8 mouse cellular contexts compared by ENCODE assay signal in the genomic region with DNA sequence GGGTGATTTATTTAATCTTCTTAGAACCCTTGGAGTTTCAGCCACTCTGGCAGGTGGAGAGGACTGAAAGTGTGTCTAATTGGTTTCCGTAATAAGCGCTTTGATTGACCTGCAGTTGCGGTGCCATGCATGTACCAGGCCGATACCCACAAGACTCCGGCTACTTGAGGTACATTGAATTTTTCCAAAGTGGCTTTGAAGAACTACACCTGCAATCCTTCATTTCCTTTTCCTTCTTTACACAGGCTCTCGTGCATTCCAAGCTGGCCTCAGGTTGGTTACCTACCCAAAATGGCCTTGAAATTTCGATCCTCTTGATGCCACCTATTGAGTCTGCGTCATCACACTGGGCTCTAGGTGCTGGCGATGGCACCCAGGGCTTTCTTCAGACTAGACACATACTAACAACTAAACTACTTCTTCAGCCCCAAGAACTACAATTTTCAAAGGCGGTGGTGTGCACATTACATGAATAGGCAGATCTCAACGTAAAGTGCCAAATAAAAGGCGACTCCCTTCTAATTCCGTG. TPM values are rescaled to one million over a fixed set of nuclear protein-coding genes. Genes with fewer than 3 reads are reported as not detected.
DNase-seq lines count a peak whose midpoint lies in the region; ATAC-seq lines count a peak whose summit lies in the region.

No protein-coding gene starts in this region.

- WGBS in kidney, embryonic 15.5 days: 47% methylated on average over 13 of the region's 13 CpGs
- 51% methylated on average over 13 of the region's 13 CpGs for WGBS in embryonic facial prominence, embryonic 11.5 days
- WGBS in intestine, embryonic 14.5 days: 42% methylated on average over 13 of the region's 13 CpGs
- WGBS in midbrain, embryonic 12.5 days: 50% methylated on average over 13 of the region's 13 CpGs

- ATAC-seq in kidney, embryonic 15.5 days (replicated peaks; ENCODE audit: low FRiP score): no peak
- no peak for ATAC-seq in embryonic facial prominence, embryonic 11.5 days (replicated peaks; ENCODE audit: insufficient number of reproducible peaks, low FRiP score, low TSS enrichment, low read depth)
- ATAC-seq in intestine, embryonic 14.5 days (replicated peaks; ENCODE audit: low FRiP score, low TSS enrichment, low read depth): no peak
- ATAC-seq in midbrain, embryonic 12.5 days (ENCODE audit: low FRiP score, low read depth): no peak

- peak overlapping the region; percentile 100 for H3K27ac ChIP-seq in kidney, embryonic 15.5 days
- H3K27ac ChIP-seq in embryonic facial prominence, embryonic 11.5 days (replicated peaks; ENCODE audit: low read depth, low read length): peak overlapping the region; percentile 97
- peak overlapping the region; percentile 99 for H3K27ac ChIP-seq in intestine, embryonic 14.5 days (ENCODE audit: low read depth)
- H3K27ac ChIP-seq in midbrain, embryonic 12.5 days (replicated peaks): peak overlapping the region; percentile 100

- H3K4me3 ChIP-seq in kidney, embryonic 15.5 days (replicated peaks): peak overlapping the region; percentile 92
- H3K4me3 ChIP-seq in embryonic facial prominence, embryonic 11.5 days (ENCODE audit: low read depth, low read length): peak overlapping the region; percentile 91
- H3K4me3 ChIP-seq in intestine, embryonic 14.5 days (ENCODE audit: low read depth, low read length): peak overlapping the region; percentile 98
- peak overlapping the region; percentile 93 for H3K4me3 ChIP-seq in midbrain, embryonic 12.5 days

- peak overlapping the region; percentile 79 for H3K4me2 ChIP-seq in kidney, embryonic 15.5 days
- H3K4me2 ChIP-seq in embryonic facial prominence, embryonic 11.5 days (ENCODE audit: low read depth, low read length): peak overlapping the region; percentile 68
- peak overlapping the region; percentile 68 for H3K4me2 ChIP-seq in intestine, embryonic 14.5 days (ENCODE audit: low read length)
- H3K4me2 ChIP-seq in midbrain, embryonic 12.5 days (replicated peaks): peak overlapping the region; percentile 70

- no peak for DNase-seq in kidney, adult 9 months
- peak; percentile 9 for DNase-seq in embryonic facial prominence, embryonic 11.5 days (ENCODE audit: low spot score)
- no peak for DNase-seq in intestine, embryonic 14.5 days (ENCODE audit: low spot score)
- no peak for DNase-seq in adrenal gland, adult 2 months
- no peak for DNase-seq in urinary bladder, adult 2 months (ENCODE audit: low spot score)
- no peak for DNase-seq in thymus, postnatal 36 days

- peak overlapping the region; percentile 97 for H3K9ac ChIP-seq in kidney, embryonic 15.5 days
- peak overlapping the region; percentile 96 for H3K9ac ChIP-seq in embryonic facial prominence, embryonic 11.5 days (replicated peaks; ENCODE audit: low read length)
- peak overlapping the region; percentile 98 for H3K9ac ChIP-seq in intestine, embryonic 14.5 days (ENCODE audit: low read length)
- peak overlapping the region; percentile 98 for H3K9ac ChIP-seq in midbrain, embryonic 12.5 days (replicated peaks)

- H3K36me3 ChIP-seq in kidney, embryonic 15.5 days: no peaks in the 10 kb centered on the region; the same call in 1 of the 2 replicates
- no peaks in the 10 kb centered on the region for H3K36me3 ChIP-seq in embryonic facial prominence, embryonic 11.5 days (replicated peaks; ENCODE audit: control insufficient read depth, insufficient read depth, low read depth, low read length)
- no peaks in the 10 kb centered on the region for H3K36me3 ChIP-seq in intestine, embryonic 14.5 days (ENCODE audit: control insufficient read depth, insufficient read depth, low read length)
- H3K36me3 ChIP-seq in midbrain, embryonic 12.5 days: 0 out of 2 replicates have a peak, but pooled peaks cover 7% of the 10 kb centered on the region

- peaks cover 33% of the 10 kb centered on the region for H3K4me1 ChIP-seq in kidney, embryonic 15.5 days
- no peaks in the 10 kb centered on the region; the same call in 1 of the 2 replicates for H3K4me1 ChIP-seq in embryonic facial prominence, embryonic 11.5 days (ENCODE audit: control insufficient read depth, insufficient read depth, low read length)
- peaks cover 25% of the 10 kb centered on the region for H3K4me1 ChIP-seq in intestine, embryonic 14.5 days (replicated peaks; ENCODE audit: control insufficient read depth, insufficient read depth, low read length)
- peaks cover 34% of the 10 kb centered on the region for H3K4me1 ChIP-seq in midbrain, embryonic 12.5 days

- no peaks in the 10 kb centered on the region for H3K27me3 ChIP-seq in kidney, embryonic 15.5 days
- no peaks in the 10 kb centered on the region for H3K27me3 ChIP-seq in embryonic facial prominence, embryonic 11.5 days (ENCODE audit: control insufficient read depth, insufficient read depth, low read length)
- H3K27me3 ChIP-seq in intestine, embryonic 14.5 days (replicated peaks; ENCODE audit: control insufficient read depth, insufficient read depth, low read length): no peaks in the 10 kb centered on the region
- H3K27me3 ChIP-seq in midbrain, embryonic 12.5 days: no peaks in the 10 kb centered on the region

- no peaks in the 10 kb centered on the region for H3K9me3 ChIP-seq in kidney, embryonic 15.5 days (replicated peaks)
- no peaks in the 10 kb centered on the region for H3K9me3 ChIP-seq in embryonic facial prominence, embryonic 11.5 days (replicated peaks; ENCODE audit: control insufficient read depth, low read length)
- no peaks in the 10 kb centered on the region for H3K9me3 ChIP-seq in intestine, embryonic 14.5 days (ENCODE audit: control insufficient read depth, low read length)
- H3K9me3 ChIP-seq in midbrain, embryonic 12.5 days: no peaks in the 10 kb centered on the region

RNA-seq across cellular contexts. Expression of a gene that starts 0.4 kb away (rescaled TPM):
- polyA plus RNA-seq in kidney, embryonic 15.5 days (2015; fragmentation: Nextera tagmentation; extraction: Ambion mirVana): 155 and 161 TPM in 2 replicates
- 197 and 201 TPM in 2 replicates for polyA plus RNA-seq in embryonic facial prominence, embryonic 11.5 days (2014; fragmentation: Nextera tagmentation; extraction: Ambion mirVana)
- 154 and 158 TPM in 2 replicates for polyA plus RNA-seq in intestine, embryonic 14.5 days (2014; fragmentation: Nextera tagmentation; extraction: Ambion mirVana)
- 217 and 228 TPM in 2 replicates for polyA plus RNA-seq in midbrain, embryonic 12.5 days (2016; fragmentation: Nextera tagmentation; extraction: Ambion mirVana)
- total RNA-seq in adrenal gland, adult 2 months (2021): 100 to 1,000 TPM; 202 to 222 TPM
- 40.0 and 49.8 TPM in 2 replicates for polyA plus RNA-seq in adrenal gland, adult 2 months (2012; rRNA removed)
- 138 and 142 TPM in 2 replicates for polyA plus RNA-seq in urinary bladder, adult 2 months (2012; rRNA removed)

RNA-seq across cellular contexts. Expression of a gene that starts 34.5 kb away (rescaled TPM):
- 0.42 and 0.77 TPM in 2 replicates for polyA plus RNA-seq in kidney, embryonic 15.5 days (2015; fragmentation: Nextera tagmentation; extraction: Ambion mirVana)
- polyA plus RNA-seq in embryonic facial prominence, embryonic 11.5 days (2014; fragmentation: Nextera tagmentation; extraction: Ambion mirVana): 1.1 and 1.2 TPM in 2 replicates
- polyA plus RNA-seq in intestine, embryonic 14.5 days (2014; fragmentation: Nextera tagmentation; extraction: Ambion mirVana): 1.0 and 1.2 TPM in 2 replicates
- 3.2 and 3.3 TPM in 2 replicates for polyA plus RNA-seq in midbrain, embryonic 12.5 days (2016; fragmentation: Nextera tagmentation; extraction: Ambion mirVana)
- total RNA-seq in adrenal gland, adult 2 months (2021): 1 to 10 TPM; 1.8 to 2.0 TPM
- 3.4 and 3.7 TPM in 2 replicates for polyA plus RNA-seq in adrenal gland, adult 2 months (2012; rRNA removed)
- polyA plus RNA-seq in urinary bladder, adult 2 months (2012; rRNA removed): 0.51 and 0.52 TPM in 2 replicates

RNA-seq across cellular contexts. Expression of a gene that starts 34.5 kb away (rescaled TPM):
- 1.6 and 2.0 TPM in 2 replicates for polyA plus RNA-seq in kidney, embryonic 15.5 days (2015; fragmentation: Nextera tagmentation; extraction: Ambion mirVana)
- 0.31 and 0.33 TPM in 2 replicates for polyA plus RNA-seq in embryonic facial prominence, embryonic 11.5 days (2014; fragmentation: Nextera tagmentation; extraction: Ambion mirVana)
- polyA plus RNA-seq in intestine, embryonic 14.5 days (2014; fragmentation: Nextera tagmentation; extraction: Ambion mirVana): 0.69 and 1.0 TPM in 2 replicates
- polyA plus RNA-seq in midbrain, embryonic 12.5 days (2016; fragmentation: Nextera tagmentation; extraction: Ambion mirVana): 0.63 and 1.2 TPM in 2 replicates
- total RNA-seq in adrenal gland, adult 2 months (2021): 1 to 10 TPM; 2.7 to 2.8 TPM
- 4.0 and 4.3 TPM in 2 replicates for polyA plus RNA-seq in adrenal gland, adult 2 months (2012; rRNA removed)
- polyA plus RNA-seq in urinary bladder, adult 2 months (2012; rRNA removed): 0.52 and 0.72 TPM in 2 replicates
